Mouse (Mus musculus): Measurements from ENCODE around the gene Xylt1.

GRCm38 (mm10) chr7:117433641-117434040, 52.9 kb downstream of the Xylt1 start:
- TF ChIP-seq GATA1 (IDR thresholded peaks at IDR 0.05; ENCODE audit: low read depth, low read length) = no peak
- TF ChIP-seq CTCF (IDR thresholded peaks at IDR 0.05 in 2 of 3, conservative IDR thresholded peaks at IDR 0.05 in 1 of 3; ENCODE audit: control insufficient read depth in 1 of 3, insufficient read depth in 1 of 3, low read depth in 2 of 3, low read length in 3 of 3, poor library complexity in 1 of 3, severe bottlenecking in 1 of 3) = no peak
- no peak for TF ChIP-seq RCOR1 (IDR thresholded peaks at IDR 0.05; ENCODE audit: low read depth, low read length)
- no peak for TF ChIP-seq ELF1 (IDR thresholded peaks at IDR 0.05; ENCODE audit: low read depth, low read length)
- TF ChIP-seq POLR2A (IDR thresholded peaks at IDR 0.05; ENCODE audit: control insufficient read depth in 1 of 2, insufficient read depth in 1 of 2, low read depth in 1 of 2, low read length in 2 of 2, poor library complexity in 1 of 2) = no peak
- no peak for TF ChIP-seq TAL1 (IDR thresholded peaks at IDR 0.05; ENCODE audit: low read length)
- no peak for TF ChIP-seq MAFK (IDR thresholded peaks at IDR 0.05; ENCODE audit: borderline replicate concordance, low read depth, low read length)
- TF ChIP-seq KAT2A (conservative IDR thresholded peaks at IDR 0.05; ENCODE audit: low read depth, low read length) = no peak
- TF ChIP-seq EP300 (IDR thresholded peaks at IDR 0.05; ENCODE audit: low read depth in 1 of 2, low read length in 2 of 2) = no peak
- TF ChIP-seq MXI1 (IDR thresholded peaks at IDR 0.05; ENCODE audit: low read depth, low read length) = no peak
- no peak for TF ChIP-seq BHLHE40 (IDR thresholded peaks at IDR 0.05; ENCODE audit: borderline replicate concordance, low read depth, low read length)

Measured in MEL (cell line).